Mouse (Mus musculus) embryonic fibroblast, embryonic 13.5 days (primary cell): Measurements from ENCODE around the gene Gtf2f1. TPM values are rescaled to one million over a fixed set of nuclear protein-coding genes. Genes with fewer than 3 reads are reported as not detected.

ENCODE experiments used
- H3K27ac ChIP-seq: 2 replicates; pipeline ENCODE4 v1.5.1; 2012; ENCODE audit warnings: low read length, control low read depth, inconsistent platforms; ENCODE audit not compliant: insufficient read depth
- H3K4me1 ChIP-seq: 2 replicates; pipeline ENCODE4 v1.6.1; 2011; ENCODE audit warnings: low read length; ENCODE audit not compliant: control insufficient read depth, insufficient read depth
- H3K4me3 ChIP-seq: 2 replicates; pipeline ENCODE4 v1.5.1; 2011; ENCODE audit warnings: mild to moderate bottlenecking, control low read depth, low read length; ENCODE audit not compliant: insufficient read depth
- CTCF ChIP-seq: IDR thresholded peaks from 2 replicates; pipeline ENCODE4 v1.5.1; 2011; ENCODE audit warnings: mild to moderate bottlenecking, control low read depth, low read length, moderate library complexity, borderline replicate concordance; ENCODE audit not compliant: insufficient read depth
- POLR2A ChIP-seq: IDR thresholded peaks from 2 replicates; pipeline ENCODE4 v1.6.1; 2011; ENCODE audit warnings: low read depth, mild to moderate bottlenecking, control low read depth, low read length, moderate library complexity
- polyA plus RNA-seq: library from polyadenylated mRNA; stranded (reverse); fragments of >200 nt; gene quantifications from 2 replicates; pipeline ENCODE4 v1.2.4, GENCODE M21; 2011; ENCODE audit warnings: low read depth; ENCODE audit not compliant: missing spikeins, insufficient read length

The Gtf2f1 gene
- polyA plus RNA-seq, 1 experiment, result 49.7 TPM

- TF ChIP-seq CTCF, result no peak
- no peak for TF ChIP-seq POLR2A
- no peak overlapping the region for H3K4me3 ChIP-seq
- no peak overlapping the region for H3K27ac ChIP-seq
- no peaks in the 10 kb centered on the region for H3K4me1 ChIP-seq
Observed at GRCm38 (mm10) chr17:56974708-56975240, 36.3 kb downstream of the Gtf2f1 start.

DNA sequence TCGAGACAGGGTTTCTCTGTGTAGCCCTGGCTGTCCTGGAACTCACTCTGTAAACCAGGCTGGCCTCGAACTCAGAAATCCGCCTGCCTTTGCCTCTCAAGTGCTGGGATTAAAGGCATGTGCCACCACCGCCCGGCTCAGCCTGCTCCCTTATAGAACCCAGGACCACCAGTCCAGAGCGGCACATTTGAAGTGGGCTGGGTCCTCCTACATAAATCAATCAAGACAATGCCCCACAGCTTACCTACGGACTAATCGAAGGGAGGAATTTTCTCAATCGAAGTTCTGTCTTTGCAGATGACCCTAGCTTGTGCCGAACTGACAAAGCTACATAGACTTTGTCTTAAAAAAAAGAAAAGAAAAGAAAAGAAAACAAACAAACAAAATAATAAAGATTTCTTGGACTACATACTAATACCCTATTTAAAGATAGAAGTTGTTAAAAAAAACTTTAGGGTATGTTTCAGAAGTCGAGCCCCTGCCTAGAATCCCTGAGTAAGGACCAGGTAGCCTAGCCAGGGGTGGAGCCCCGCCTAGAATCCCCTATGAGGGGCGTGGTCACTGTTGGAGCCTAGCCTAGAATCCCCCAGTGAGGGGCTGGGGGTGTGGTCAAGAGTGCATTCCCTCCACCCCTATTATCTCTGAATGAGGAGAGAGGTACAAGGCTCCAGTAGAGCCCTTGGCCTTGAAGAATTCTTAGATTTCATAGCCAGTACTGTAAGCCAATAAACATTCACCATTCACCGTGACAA, 37.0 kb downstream of the Gtf2f1 start:
- Histone ChIP-seq H3K4me1 (no peaks in the 10 kb centered on the region), H3K27ac (no peak overlapping the region), H3K4me3 (no peak overlapping the region)
- no peak for TF ChIP-seq POLR2A

DNA sequence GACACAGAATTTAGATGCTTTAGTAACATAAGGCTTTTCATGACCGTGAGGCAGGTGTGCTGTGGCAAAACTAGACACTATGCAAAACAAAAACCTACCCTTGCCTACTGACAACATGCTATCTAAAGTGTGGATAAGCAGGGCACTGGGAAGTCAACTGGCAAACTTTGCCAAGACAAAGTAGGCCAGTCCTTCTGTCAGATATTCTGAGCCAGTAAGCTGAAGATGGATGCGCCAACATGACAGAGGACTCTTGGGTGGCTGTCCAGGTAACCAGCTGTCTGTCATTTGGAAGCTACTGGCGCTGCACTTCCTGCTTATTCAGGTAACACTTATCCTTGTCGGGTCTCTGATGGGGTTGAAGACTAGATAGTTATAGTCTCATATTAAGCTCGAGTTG, 41.0 kb downstream of the Gtf2f1 start:
- TF ChIP-seq POLR2A (no peak), CTCF (no peak)
- Histone ChIP-seq H3K4me3 (no peak overlapping the region), H3K27ac (no peak overlapping the region), H3K4me1 (no peaks in the 10 kb centered on the region)

GRCm38 (mm10) chr17:56969321-56969720, 41.8 kb downstream of the Gtf2f1 start:
- H3K27ac ChIP-seq, result no peak overlapping the region
- TF ChIP-seq POLR2A, result no peak
- no peak for TF ChIP-seq CTCF
- H3K4me3 ChIP-seq, result no peak overlapping the region
- H3K4me1 ChIP-seq, result no peaks in the 10 kb centered on the region

DNA sequence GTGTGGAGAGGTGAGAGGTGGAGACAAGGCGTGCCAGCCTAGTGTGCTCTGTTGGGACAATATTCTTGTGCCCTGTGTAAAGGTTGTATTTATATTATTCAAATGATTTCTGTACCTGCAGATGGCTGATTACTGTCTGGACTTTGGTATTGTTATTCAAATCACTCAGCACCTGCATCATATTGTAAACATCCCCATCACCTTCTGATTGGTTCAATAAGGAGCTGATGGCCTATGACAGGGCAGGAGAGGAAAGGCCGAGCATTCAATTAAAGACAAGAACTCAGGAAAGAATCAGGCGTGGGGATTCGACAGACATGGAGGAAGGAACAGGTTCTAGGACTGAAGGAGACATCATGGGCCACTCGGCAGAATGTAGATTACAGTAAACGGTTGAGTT, 47.4 kb downstream of the Gtf2f1 start:
- H3K27ac ChIP-seq, result no peak overlapping the region
- no peak for TF ChIP-seq CTCF
- TF ChIP-seq POLR2A, result no peak

DNA sequence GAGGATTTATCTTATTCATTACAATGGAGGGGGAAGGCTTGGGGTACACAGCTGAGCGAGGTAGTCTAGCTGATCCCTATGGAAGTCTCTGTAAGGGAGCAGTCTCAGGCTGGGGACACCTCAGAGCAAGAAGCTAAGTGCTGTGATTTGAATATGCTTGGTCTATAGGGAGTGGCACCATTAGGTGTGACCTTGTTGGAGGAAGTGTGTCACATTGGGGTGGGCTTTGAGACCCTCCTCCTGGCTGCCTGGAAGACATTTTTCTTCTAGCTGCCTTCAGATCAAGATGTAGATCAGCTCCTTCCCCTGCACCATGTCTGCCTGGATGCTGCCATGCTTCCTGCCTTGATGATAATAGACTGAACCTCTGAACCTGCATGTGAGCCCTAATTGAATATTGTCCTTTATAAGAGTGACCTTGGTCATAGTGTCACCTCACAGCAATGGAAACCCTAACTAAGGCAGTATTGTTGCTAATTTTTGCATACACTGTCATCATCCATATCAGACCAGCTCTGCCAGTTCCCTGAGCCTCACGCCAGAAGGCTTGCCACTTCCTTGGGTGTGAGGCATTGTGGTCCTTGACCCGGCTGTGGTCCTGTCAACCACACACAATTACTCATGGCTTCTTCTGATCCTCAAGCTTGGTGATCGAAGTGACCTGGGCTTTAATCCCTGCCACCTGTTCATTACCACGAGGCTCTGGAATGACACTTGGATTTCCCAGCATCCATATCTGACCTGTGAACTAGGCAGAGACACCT, 48.3 kb downstream of the Gtf2f1 start:
- Histone ChIP-seq H3K4me3 (no peak overlapping the region), H3K27ac (no peak overlapping the region), H3K4me1 (no peaks in the 10 kb centered on the region; the same call in 1 of the 2 replicates)
- TF ChIP-seq CTCF (no peak), POLR2A (no peak)

More for the DNA sequence above, 47.4 kb downstream of the Gtf2f1 start:
- no peak overlapping the region for H3K4me3 ChIP-seq
- H3K4me1 ChIP-seq, result no peaks in the 10 kb centered on the region

GRCm38 (mm10) chr17:56961880-56962279, 49.2 kb downstream of the Gtf2f1 start:
- TF ChIP-seq CTCF, result no peak
- no peak for TF ChIP-seq POLR2A
- Histone ChIP-seq H3K27ac (no peak overlapping the region), H3K4me1 (no peaks in the 10 kb centered on the region; the same call in 1 of the 2 replicates), H3K4me3 (no peak overlapping the region)

DNA sequence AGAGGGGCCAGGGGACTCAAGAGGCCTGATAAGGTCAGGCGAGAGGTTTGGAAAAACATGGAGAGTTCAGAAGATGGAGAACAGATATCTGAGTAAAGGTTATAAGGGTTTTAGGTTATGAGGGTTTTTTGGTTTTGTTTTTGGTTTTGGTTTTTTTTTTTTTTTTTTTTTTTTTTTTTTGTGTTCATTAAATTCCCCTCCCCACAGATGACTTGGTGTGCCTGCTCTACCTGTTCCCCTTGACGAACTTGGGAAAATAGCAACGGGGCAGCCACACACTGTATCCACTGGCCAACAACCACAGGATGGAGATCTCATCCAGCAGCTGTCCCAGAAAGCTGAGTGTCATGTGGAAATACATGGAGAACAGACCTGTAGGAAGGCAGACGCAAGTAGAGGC, 52.4 kb downstream of the Gtf2f1 start:
- TF ChIP-seq POLR2A, result no peak
- TF ChIP-seq CTCF, result no peak

GRCm38 (mm10) chr17:56957763-56958429, 53.2 kb downstream of the Gtf2f1 start:
- Histone ChIP-seq H3K4me3 (no peak overlapping the region), H3K27ac (no peak overlapping the region), H3K4me1 (no peaks in the 10 kb centered on the region; the same call in 1 of the 2 replicates)
- TF ChIP-seq POLR2A (no peak), CTCF (no peak)

More for the DNA sequence above, 52.4 kb downstream of the Gtf2f1 start:
- no peak overlapping the region for H3K4me3 ChIP-seq
- H3K4me1 ChIP-seq, result no peaks in the 10 kb centered on the region; the same call in 1 of the 2 replicates
- H3K27ac ChIP-seq, result no peak overlapping the region

DNA sequence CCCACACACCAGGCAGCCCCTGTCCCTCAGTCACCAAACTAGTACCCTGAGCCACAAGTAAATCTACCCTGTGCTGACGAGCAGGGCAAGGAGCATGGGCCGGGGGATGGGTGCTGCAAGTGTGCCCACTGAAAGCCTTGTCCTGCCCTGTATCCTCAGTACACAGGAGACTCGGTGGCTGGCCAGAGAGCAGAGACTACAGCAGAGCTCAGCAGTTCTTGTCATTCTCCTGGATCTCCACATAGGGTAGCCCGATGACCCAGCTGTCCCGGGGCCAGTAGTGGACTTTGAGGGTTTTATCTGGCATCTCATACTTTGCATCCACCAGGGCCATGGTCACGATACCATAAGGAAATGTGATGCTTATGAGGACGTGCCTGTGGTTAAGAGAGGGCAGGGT, 56.2 kb downstream of the Gtf2f1 start:
- H3K4me3 ChIP-seq, result no peak overlapping the region
- no peak overlapping the region for H3K27ac ChIP-seq
- no peak for TF ChIP-seq CTCF
- TF ChIP-seq POLR2A, result no peak
- no peaks in the 10 kb centered on the region; the same call in 1 of the 2 replicates for H3K4me1 ChIP-seq

Other genes starting within 250 kb of the Gtf2f1 start
- 17.4 and 17.6 TPM in 2 replicates for gene Dus3l, start 246.5 kb downstream of the Gtf2f1 start, polyA plus RNA-seq
- not detected in 2 replicates for gene Prr22, start 241.0 kb downstream of the Gtf2f1 start, polyA plus RNA-seq
- gene Rfx2, start 180.3 kb downstream of the Gtf2f1 start, polyA plus RNA-seq, result 0.70 and 0.86 TPM in 2 replicates
- gene Acsbg2, start 136.8 kb downstream of the Gtf2f1 start, polyA plus RNA-seq, result not detected in 2 replicates
- gene 1700061G19Rik, start 135.8 kb downstream of the Gtf2f1 start, polyA plus RNA-seq, result not detected in 2 replicates
- 32.8 and 33.6 TPM in 2 replicates for gene Mllt1, start 75.9 kb downstream of the Gtf2f1 start, polyA plus RNA-seq
- gene Acer1, start 29.2 kb downstream of the Gtf2f1 start, polyA plus RNA-seq, result not detected in 2 replicates
- 46.5 and 49.5 TPM in 2 replicates for gene Clpp, start 21.0 kb downstream of the Gtf2f1 start, polyA plus RNA-seq
- gene Alkbh7, start 13.9 kb downstream of the Gtf2f1 start, polyA plus RNA-seq, result 8.2 and 8.6 TPM in 2 replicates
- gene Pspn, start 11.3 kb downstream of the Gtf2f1 start, polyA plus RNA-seq, result not detected in 2 replicates
- gene Gm17949, start 181 bp upstream of the Gtf2f1 start, polyA plus RNA-seq, result not detected in 2 replicates
- 77.2 and 82.4 TPM in 2 replicates for gene Khsrp, start 20.2 kb upstream of the Gtf2f1 start, polyA plus RNA-seq
- not detected in 2 replicates for gene Slc25a41, start 30.4 kb upstream of the Gtf2f1 start, polyA plus RNA-seq
- not detected in 2 replicates for gene Crb3, start 47.8 kb upstream of the Gtf2f1 start, polyA plus RNA-seq
- 8.4 and 10.4 TPM in 2 replicates for gene Slc25a23, start 48.6 kb upstream of the Gtf2f1 start, polyA plus RNA-seq
- gene Dennd1c, start 67.2 kb upstream of the Gtf2f1 start, polyA plus RNA-seq, result 0.40 TPM in 1 of 2 replicates, not detected in the other
- gene Tubb4a, start 76.5 kb upstream of the Gtf2f1 start, polyA plus RNA-seq, result 0.95 and 1.7 TPM in 2 replicates
- gene Tnfsf9, start 94.0 kb upstream of the Gtf2f1 start, polyA plus RNA-seq, result 4.3 and 6.3 TPM in 2 replicates
- not detected in 2 replicates for gene Cd70, start 138.5 kb upstream of the Gtf2f1 start, polyA plus RNA-seq
- gene Tnfsf14, start 182.9 kb upstream of the Gtf2f1 start, polyA plus RNA-seq, result not detected in 2 replicates
- gene C3, start 216.8 kb upstream of the Gtf2f1 start, polyA plus RNA-seq, result 3.9 TPM in 2 replicates
- 33.5 and 33.9 TPM in 2 replicates for gene Gpr108, start 237.2 kb upstream of the Gtf2f1 start, polyA plus RNA-seq
- gene Trip10, start 238.2 kb upstream of the Gtf2f1 start, polyA plus RNA-seq, result 58.8 and 61.3 TPM in 2 replicates